Mouse (Mus musculus) thymus, postnatal 25 days (tissue): ENCODE measurements around the gene Znrd1as.
"Not testable (repeated sequence)": the region's sequence is repeated elsewhere in the genome, so short reads cannot be mapped to it uniquely, and the experiment has no call there.

ENCODE experiments used
- DNase-seq: peaks from one replicate; pipeline ENCODE4 v3.0.0; 2022

The Znrd1as gene

DNA sequence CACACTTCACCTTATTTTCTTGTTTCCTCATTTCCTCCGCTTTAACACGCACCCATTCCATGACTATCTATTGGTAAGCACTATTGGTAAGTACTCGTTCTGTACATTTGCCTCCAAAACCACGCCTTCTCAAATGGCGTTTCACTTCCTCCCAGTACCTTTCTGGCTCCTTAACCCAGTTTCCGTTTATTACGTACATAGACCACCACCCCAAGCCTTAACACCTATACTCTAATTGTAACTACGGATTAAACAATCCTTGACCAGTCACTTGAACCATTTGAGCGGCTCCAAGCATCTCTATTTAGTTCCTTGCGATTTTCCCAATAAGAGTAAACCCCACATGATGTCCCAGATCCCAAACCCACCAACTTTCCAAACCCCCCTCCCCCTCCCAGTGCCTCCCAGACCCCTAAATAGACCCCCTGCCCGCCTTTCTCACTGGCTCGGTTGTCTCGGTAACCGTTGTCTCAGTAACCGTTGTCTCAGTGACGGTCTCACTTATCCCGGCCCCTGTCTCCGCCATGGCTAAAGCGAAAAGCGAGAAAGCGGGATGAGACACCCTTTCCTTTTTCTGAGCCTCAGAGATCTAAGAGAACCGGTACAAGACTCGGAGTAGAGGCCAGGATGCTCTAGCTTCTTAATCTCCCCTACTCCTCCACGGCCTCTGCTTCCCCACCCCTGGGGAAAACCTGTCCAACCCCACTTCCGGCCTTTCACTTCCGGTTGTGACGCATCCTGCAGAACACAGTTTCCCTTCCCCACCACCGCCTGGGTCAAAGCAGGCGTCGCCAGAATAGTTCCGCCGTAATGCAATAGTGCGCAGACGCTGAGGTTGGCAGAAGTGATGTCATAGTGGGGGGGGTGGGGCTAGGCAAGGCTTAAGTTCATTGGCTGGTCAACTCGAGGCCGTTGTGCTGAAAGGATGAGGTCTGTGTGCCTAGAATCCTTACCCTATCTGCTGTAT lies 7.1 kb upstream of the Znrd1as start, which contains the start of gene Ppp1r11:
TSS of gene Ppp1r11 (minus strand) at position 761 of the 967 bp plus-strand sequence.
- DNase-seq = peak; percentile 94

- DNase-seq = no peak
These were observed 5.8 kb upstream of the Znrd1as start for GRCm38 (mm10) chr17:36952631-36953030.

DNA sequence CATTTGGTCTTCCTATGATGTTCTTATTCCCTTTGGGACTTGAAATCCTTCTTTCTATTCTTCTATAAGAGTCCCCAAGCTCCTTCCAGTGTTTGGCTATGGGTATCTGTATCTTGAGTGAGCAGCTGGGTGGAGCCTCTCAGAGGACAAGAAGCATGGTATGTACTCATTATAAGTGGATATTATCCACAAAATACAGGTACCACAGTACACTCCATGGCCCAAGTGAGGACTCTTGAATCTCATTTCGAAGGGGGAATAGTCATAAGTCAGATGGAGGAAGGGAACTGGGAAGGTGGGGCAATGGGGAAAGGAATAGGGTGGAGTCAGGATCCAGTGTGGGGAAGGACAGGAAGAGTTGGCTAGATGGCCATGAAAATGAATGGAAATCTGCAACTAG lies 5.3 kb upstream of the Znrd1as start:
- no peak for DNase-seq

GRCm38 (mm10) chr17:36958884-36959283 lies 492 bp downstream of the Znrd1as start:
- no peak for DNase-seq

GRCm38 (mm10) chr17:36961125-36961524 lies 2.7 kb downstream of the Znrd1as start:
- DNase-seq = no peak

DNA sequence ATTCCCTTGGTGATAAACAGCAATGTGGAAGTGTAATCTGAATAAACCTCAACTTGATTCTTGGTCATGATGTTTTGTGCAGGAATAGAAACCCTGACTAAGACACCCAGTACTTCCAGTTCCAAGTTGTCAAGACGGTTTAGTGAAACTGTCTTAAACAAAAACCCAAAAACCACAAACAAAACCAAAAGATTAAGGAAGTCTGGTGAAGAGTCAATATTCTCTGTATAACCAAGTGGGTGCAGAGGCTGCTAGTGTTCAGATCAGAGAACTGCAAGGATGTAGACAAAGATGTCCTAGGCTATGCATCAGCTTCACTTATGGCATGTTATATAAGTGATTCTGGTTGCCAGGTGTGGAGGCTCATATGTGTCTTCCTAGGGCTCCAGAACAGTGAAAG lies 8.5 kb downstream of the Znrd1as start:
- DNase-seq = no peak

DNA sequence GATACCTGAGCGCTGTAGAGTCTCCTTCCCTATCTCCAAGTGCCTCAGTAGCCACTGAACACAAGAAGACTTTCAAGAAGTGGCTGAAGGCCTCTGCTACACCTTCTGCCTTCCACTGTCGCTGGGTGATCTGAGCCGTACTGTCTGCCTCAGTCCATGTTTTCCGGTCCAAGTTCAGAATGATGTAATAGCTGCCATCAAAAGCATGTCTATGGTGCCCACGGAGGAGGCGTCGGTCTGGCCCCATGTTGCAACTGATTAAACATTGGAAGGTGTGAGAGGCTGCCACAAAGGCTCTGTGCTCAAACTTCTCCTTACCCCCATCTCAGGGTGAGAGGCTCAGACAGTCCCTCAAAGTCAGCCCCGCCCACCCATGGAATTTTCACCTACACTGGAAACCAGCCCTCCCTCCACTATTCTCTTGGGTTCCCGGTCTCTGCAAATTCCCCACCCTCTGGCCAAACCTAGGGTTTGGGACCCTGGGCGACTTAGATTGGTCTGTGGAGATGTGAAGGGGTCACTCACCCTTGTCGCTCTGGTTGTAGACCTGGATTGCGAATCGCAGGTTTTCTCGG lies 12.0 kb downstream of the Znrd1as start:
- no peak for DNase-seq

GRCm38 (mm10) chr17:36971172-36971850 lies 12.9 kb downstream of the Znrd1as start:
- no peak for DNase-seq

- DNase-seq = peak; percentile 41
These were observed 14.4 kb downstream of the Znrd1as start for GRCm38 (mm10) chr17:36972791-36973190.

- no peak for DNase-seq
These were observed 14.9 kb downstream of the Znrd1as start for GRCm38 (mm10) chr17:36973271-36973787.

DNA sequence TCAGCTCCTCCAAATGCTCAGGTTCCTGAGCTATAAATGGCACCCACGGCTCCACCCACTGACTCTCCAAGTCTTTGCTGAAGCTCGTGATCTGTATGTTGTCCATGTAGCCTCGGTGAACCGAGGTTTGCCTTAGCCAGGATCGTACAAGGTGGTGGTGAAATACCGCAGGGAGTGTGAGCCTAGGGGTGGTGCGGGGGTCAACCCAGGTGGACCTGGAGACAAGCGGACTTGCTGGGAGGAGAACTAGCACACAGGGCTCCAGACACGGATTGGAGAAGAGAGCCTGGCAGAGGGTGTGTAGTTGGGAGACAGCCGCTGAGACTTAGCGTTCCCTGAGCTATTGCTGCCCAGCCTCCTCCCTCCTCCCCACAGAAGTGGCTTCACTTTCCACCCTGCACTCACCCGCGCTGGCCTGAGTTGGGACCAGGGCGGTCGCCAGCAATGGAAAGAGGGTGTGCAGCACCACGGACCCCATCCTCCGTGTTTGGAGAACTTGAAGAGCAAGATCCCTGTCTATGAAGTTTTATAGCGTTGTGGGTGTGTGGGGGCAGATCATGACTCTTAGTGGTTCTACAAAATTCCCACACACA lies 22.9 kb downstream of the Znrd1as start, which contains the start of gene 2410137M14Rik:
TSS of gene 2410137M14Rik (minus strand) at position 17 of the 593 bp plus-strand sequence.
- DNase-seq = no peak

DNA sequence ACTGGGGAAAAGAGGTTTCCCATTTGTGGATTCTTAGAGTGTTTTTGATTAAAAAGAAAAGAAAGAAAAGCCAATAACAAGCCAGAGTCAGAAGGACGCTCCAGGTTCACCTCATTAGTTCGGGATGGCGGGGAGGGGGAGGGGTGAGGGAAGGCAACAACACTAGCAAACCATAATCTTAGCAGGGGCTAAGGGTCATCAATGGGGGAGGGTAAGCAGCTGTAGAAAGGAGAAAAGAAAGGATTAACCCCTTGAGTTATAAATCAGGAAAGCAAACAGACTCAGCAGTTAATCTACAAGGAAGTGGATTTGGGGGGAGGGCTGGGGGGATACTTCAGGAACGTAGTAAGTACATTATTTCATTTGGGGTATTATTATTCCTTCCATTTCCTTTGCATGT lies 23.5 kb downstream of the Znrd1as start:
- DNase-seq = no peak

DNA sequence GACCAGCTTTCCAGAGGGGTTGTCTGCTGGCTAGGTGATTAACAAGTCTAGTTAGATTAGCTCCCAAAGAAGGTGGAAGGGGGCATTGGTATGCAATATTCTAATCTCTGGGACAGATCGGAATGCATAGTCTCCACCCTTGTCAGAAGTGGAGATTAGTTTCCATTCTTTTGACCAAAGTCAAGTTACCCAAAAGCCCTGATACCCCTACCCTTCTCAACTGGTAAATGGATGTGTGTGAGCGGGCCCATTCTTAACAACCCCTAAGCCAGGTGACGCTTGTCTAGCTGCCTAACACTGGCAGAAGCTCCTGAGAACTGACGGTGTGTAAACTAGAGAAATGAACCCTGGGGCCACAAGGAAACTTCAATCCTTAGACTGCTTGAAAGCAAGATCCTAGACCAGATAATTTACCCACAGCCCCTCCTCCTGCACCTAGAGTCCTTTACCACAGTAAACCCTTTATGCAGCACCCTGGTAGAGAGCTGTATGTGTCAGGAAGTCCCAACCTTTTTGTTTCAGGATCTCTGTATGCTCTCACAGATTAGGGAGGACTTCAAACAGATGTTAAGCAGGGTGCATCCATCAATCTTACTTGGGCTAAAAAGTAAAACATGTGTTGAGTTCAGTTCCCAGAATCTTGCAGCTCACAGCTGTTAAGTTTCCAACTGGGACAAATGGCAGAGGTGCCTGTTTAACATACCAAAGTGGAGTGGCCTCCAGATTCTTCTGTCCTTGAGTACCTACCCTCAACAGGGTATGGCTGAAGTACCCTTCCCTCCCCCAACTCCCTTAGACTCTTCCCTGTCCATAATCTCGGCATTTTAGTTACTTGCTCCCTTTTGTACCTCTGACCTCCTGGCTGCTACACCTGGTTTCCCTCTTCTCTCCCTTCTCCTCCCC lies 24.1 kb downstream of the Znrd1as start:
- peak; percentile 9 for DNase-seq

- DNase-seq = no peak
These were observed 30.1 kb downstream of the Znrd1as start for GRCm38 (mm10) chr17:36988475-36988874.

GRCm38 (mm10) chr17:36989437-36989836 lies 31.0 kb downstream of the Znrd1as start, which contains the start of gene H2-M5:
Gene H2-M5 (minus strand): TSS chr17:36989537.
- no peak for DNase-seq

- DNase-seq = not testable (repeated sequence)
These were observed 32.2 kb downstream of the Znrd1as start for GRCm38 (mm10) chr17:36990630-36991029.

DNA sequence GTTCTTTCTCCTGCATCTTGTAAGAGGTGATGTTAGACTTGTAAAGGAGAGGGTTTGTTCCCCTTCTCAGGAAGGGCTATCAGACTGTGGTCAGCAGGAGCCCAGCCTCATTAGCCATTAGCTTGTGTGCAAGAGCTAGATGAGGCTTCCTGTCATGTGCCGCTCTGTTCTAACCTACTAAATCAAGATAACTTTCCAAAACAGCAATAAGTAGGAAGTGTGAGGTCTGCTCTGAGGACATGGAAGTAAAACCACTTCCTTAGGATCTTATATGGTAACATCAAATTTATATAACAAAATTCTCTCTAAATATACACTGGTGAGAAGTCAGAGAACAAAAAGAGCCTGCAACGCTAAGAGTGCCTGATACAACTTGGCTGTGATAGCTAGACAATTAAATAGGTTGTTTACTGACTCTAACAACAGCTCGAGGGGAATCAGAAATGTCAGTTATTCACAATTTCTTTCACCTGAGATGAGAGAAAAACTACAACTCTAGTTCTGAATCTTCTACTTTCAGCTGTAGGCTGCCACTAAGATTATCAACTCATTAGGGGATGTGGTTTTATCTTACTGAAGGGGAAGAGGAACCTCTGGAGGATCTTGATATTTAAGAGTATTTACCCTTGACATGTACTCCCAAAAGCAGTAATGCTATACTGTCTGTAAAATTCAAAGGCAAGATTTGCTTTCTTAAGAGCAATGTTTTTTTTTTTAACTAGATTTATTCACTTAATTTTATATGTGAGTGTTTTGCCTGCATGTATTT lies 34.1 kb downstream of the Znrd1as start:
- DNase-seq = no peak

- no peak for DNase-seq
These were observed 35.5 kb downstream of the Znrd1as start for GRCm38 (mm10) chr17:36993770-36994325.

DNA sequence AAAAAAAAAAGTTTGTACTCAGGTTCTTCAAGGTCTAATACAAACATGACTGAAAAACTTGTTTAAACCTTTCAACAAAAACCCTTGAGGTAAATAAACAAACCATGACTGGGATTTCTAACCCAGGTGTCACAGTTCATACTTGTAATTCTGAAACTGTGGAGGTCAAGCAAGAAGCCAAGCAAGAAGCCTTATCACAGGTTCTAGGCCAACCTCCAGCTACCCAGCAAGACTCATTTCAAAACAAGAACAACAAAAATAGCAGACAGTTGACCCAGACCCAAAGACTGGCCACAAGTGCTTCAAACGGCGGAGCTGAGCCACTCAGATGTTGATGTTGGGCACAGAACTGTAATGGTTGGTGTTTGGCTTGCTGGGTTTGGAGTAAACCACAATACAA lies 36.1 kb downstream of the Znrd1as start:
- DNase-seq = no peak

DNA sequence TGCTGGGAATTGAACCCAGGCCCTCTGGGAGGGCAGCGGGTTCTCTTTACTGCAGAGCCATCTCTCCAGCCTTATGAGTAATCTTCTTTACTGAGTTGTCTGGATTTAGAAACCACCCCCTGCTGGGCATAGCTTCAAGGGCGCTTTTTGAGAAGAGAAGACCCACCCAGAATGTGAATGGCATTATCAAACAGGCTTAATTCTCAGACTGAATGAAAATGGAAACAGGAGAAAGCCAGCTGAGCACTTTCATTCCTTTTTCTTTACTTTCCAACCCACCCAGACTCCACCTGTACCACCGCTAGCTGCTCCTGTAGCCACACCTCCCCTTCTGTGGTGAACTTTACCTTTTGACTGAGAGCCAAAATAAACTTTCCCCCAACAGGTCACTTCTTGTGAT lies 37.1 kb downstream of the Znrd1as start:
- DNase-seq = no peak
